Mouse (Mus musculus) heart, adult 2 months (tissue): ENCODE data around the gene Aldh8a1.

ENCODE experiments used
- CTCF ChIP-seq: fragments of 200-600 bp; IDR thresholded peaks from 2 replicates; pipeline ENCODE4 v1.8.1; 2022; ENCODE audit warnings: antibody characterized with exemption, mild to moderate bottlenecking, moderate library complexity
- EP300 ChIP-seq: fragments of 200-500 bp; IDR thresholded peaks from 2 replicates; pipeline ENCODE4 v1.6.1; 2011; ENCODE audit warnings: low read depth, low read length, control low read depth; ENCODE audit not compliant: insufficient read depth
- POLR2A ChIP-seq: fragments of 200-500 bp; IDR thresholded peaks from 2 replicates; pipeline ENCODE4 v1.6.1; 2011; ENCODE audit warnings: mild to moderate bottlenecking, low read depth, low read length, control low read depth; ENCODE audit not compliant: insufficient read depth

DNA sequence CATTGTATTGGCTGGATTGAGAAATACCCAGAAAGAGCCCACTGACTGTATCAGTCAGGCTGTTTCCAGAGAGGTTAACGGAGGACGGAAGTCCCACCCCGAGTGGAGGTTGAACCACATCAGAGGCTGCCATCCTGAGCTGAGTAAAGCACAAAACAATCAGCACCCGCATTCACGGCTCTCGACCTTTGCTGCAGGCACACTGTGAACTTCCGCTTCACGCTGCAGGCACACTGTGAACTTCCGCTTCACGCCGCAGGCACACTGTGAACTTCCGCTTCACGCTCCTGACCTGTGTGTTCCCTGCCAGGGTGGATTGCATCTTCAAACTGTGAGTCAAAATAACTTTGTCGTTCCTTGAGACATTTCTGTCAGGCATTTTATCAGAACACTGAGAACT lies 42.1 kb downstream of the Aldh8a1 start:
- TF ChIP-seq POLR2A (no peak), CTCF (no peak), EP300 (no peak)
